Mouse (Mus musculus) lung, postnatal 0 days (tissue): ENCODE measurements around the gene Olfr201.
"Not testable (repeated sequence)": the region's sequence is repeated elsewhere in the genome, so short reads cannot be mapped to it uniquely, and the experiment has no call there.

Experiments used
- CTCF ChIP-seq: IDR thresholded peaks from 2 replicates; pipeline ENCODE4 v1.5.1; 2016; ENCODE audit warnings: antibody characterized with exemption, mild to moderate bottlenecking
- EP300 ChIP-seq: IDR thresholded peaks from 2 replicates; pipeline ENCODE4 v1.6.1; 2016; ENCODE audit warnings: antibody characterized with exemption, mild to moderate bottlenecking, control low read depth

DNA sequence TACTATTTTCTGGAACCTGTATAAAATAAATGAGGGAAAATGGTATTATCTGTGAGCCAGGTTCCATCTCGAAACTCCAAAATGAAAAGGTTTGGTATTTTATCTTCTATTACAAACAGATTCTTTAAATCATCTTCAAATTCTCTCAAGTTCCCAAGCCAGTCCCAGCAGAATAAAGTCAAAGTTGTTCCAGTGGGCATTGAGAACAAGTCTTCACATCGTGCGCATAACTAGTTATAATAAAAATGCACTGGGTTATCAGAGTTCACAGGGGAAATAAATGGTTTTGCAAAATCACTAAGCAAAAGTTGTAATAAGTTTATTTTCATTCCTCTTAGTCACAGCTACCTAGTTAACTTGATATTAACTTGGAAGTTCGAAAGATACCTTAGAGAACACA, at the start of gene Olfr201:
- TF ChIP-seq CTCF, EP300: not testable (repeated sequence)
